Comparison of ENCODE assay signal across 8 mouse cellular contexts in the genomic region with DNA sequence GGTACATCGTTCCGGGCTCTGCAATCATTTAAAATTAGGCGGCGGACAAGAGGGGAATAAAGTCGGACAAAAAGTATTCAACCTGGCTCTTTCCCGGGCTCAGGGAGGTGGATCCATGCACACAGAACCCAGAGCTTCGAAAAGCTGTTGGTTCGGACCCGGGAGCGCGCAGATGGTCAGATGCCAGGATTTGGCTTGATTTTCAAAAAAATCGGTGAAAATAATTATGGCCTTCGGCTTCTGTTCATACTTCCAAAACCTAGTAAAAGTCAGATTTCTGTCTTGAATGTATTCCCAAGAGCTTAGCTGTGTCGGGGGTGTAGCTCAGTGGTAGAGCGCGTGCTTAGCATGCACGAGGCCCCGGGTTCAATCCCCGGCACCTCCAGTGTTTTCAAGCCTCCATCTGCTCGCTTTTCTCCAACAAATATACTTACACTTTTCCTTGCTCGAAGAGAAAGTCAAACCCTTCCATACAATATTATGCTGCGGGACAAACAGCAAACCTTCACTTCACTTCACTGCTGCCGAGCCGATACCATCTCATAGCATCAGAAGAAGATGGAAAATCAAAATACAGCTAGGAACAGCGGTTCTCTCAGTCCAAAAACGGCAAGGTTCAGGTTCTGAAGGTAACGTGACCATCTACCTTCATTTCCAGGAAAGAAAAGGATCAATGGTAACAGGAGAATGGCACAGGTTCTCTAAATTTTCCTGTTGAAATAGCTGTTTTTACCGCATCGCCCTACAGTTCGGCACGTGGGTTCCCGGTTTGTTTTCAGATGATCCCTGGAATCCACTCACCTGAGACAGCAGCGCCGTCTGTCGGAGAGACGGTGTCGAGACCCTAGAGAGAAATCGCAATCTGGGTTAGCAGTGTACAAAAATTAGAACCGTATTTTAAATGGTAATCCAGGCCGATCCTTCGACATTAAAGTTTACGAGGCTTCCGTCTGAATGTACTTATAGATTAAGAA. TPM values are rescaled to one million over a fixed set of nuclear protein-coding genes. Genes with fewer than 3 reads are reported as not detected.
DNase-seq lines count a peak whose midpoint lies in the region; ATAC-seq and TF ChIP-seq lines count a peak whose summit lies in the region.

No protein-coding gene starts in this region.

- TF ChIP-seq CTCF in cortical plate, adult 2 months (IDR thresholded peaks at IDR 0.05; ENCODE audit: extremely low read depth, insufficient read depth, low read length): peak; percentile 65

- peak; percentile 87 for ATAC-seq in megakaryocyte, adult 5-6 weeks (ENCODE audit: poor library complexity, severe bottlenecking)

- no peaks in the 10 kb centered on the region for H3K4me1 ChIP-seq in cortical plate, adult 2 months (ENCODE audit: control insufficient read depth, insufficient read depth, low read length)

- H3K4me3 ChIP-seq in cortical plate, adult 2 months (ENCODE audit: insufficient read depth, low read length): peak overlapping the region; percentile 60

- no peak for TF ChIP-seq POLR2A in cortical plate, adult 2 months (IDR thresholded peaks at IDR 0.05; ENCODE audit: extremely low read depth, insufficient read depth, low read length)

- DNase-seq in adipocyte (ENCODE audit: low spot score): peak; percentile 75
- DNase-seq in gastrocnemius, adult 8-10 months (ENCODE audit: low spot score in 2 of 2): peak; percentile 25 to 30
- DNase-seq in hindlimb bud, embryonic 11.5 days (ENCODE audit: extremely low spot score, low read depth, low spot score): peak; percentile 91
- peak; percentile 61 to 93 for DNase-seq in left cerebral cortex, adult 8-10 months (ENCODE audit: low spot score in 2 of 2)
- peak; percentile 90 for DNase-seq in right cerebral cortex, adult 18-20 months
- peak; percentile 77 for DNase-seq in urinary bladder, postnatal 14 days (ENCODE audit: low spot score)

- no peak overlapping the region for H3K27ac ChIP-seq in cortical plate, adult 2 months (ENCODE audit: insufficient read depth, low read length)

RNA-seq across cellular contexts. Expression of gene Trim27, which starts 54.8 kb away (rescaled TPM):
- polyA plus RNA-seq in cortical plate, adult 2 months (2012; rRNA removed): 30.4 and 30.5 TPM in 2 replicates
- total RNA-seq in gastrocnemius, adult 8-10 months (2022): 10 to 100 TPM; 22.7 to 27.5 (median 25.3) TPM
- 10 to 100 TPM; 34.1 to 39.5 (median 35.3) TPM for total RNA-seq in left cerebral cortex, adult 8-10 months (2022)
- 47.7 and 50.6 TPM in 2 replicates for total RNA-seq in megakaryocyte, adult 5-6 weeks (2015)
- total RNA-seq in megakaryocyte, adult 5-6 weeks (2017): 79.9 and 84.0 TPM in 2 replicates

RNA-seq across cellular contexts. Expression of gene Gpx5, which starts 58.5 kb away (rescaled TPM):
- 0.10 TPM in 1 of 2 replicates, not detected in the other for polyA plus RNA-seq in cortical plate, adult 2 months (2012; rRNA removed)
- not detected for total RNA-seq in gastrocnemius, adult 8-10 months (2022)
- not detected for total RNA-seq in left cerebral cortex, adult 8-10 months (2022)
- total RNA-seq in megakaryocyte, adult 5-6 weeks (2015): not detected in 2 replicates
- not detected in 2 replicates for total RNA-seq in megakaryocyte, adult 5-6 weeks (2017)

Comparison
In these comparisons a context has a peak if more than half of its experiments do, and no peak if none do; other contexts are left out.
1. DNase-seq: peak in every context shown above with its lines; median percentile 91 in hindlimb bud, embryonic 11.5 days; 90 in right cerebral cortex, adult 18-20 months; 77 in left cerebral cortex, adult 8-10 months; 77 in urinary bladder, postnatal 14 days; 75 in adipocyte; 28 in gastrocnemius, adult 8-10 months.